Mouse (Mus musculus) testis, adult 2 months (tissue): ENCODE results near the gene Pld1. TPM values are rescaled to one million over a fixed set of nuclear protein-coding genes. Genes with fewer than 3 reads are reported as not detected.
A peak's percentile ranks its signal among the peaks of the same experiment; 100 is the strongest.

Experiments
- H3K27ac ChIP-seq: fragments of 200-500 bp; 2 replicates; pipeline ENCODE4 v1.5.1; 2012; ENCODE audit warnings: low read depth, low read length; ENCODE audit not compliant: control insufficient read depth, insufficient read depth
- H3K27me3 ChIP-seq: fragments of 200-500 bp; 2 replicates; pipeline ENCODE4 v1.6.1; 2012; ENCODE audit warnings: mild to moderate bottlenecking, low read length, moderate library complexity; ENCODE audit not compliant: control insufficient read depth, insufficient read depth
- H3K36me3 ChIP-seq: fragments of 200-500 bp; 2 replicates; pipeline ENCODE4 v1.6.1; 2012; ENCODE audit warnings: mild to moderate bottlenecking, low read length; ENCODE audit not compliant: control insufficient read depth, insufficient read depth
- H3K4me1 ChIP-seq: fragments of 200-500 bp; 2 replicates; pipeline ENCODE4 v1.6.1; 2012; ENCODE audit warnings: low read length; ENCODE audit not compliant: control insufficient read depth, insufficient read depth
- H3K4me3 ChIP-seq: fragments of 200-500 bp; 2 replicates; pipeline ENCODE4 v1.5.1; 2012; ENCODE audit warnings: low read depth, mild to moderate bottlenecking, low read length, moderate library complexity, mixed read lengths; ENCODE audit not compliant: control insufficient read depth
- CTCF ChIP-seq: fragments of 200-500 bp; IDR thresholded peaks from 2 replicates; pipeline ENCODE4 v1.5.1; 2012; ENCODE audit warnings: low read depth, mild to moderate bottlenecking, inconsistent platforms, low read length, moderate library complexity; ENCODE audit not compliant: control insufficient read depth, insufficient read depth, insufficient replicate concordance
- POLR2A ChIP-seq: fragments of 200-500 bp; IDR thresholded peaks from 2 replicates; pipeline ENCODE4 v1.6.1; 2012; ENCODE audit warnings: low read depth, mild to moderate bottlenecking, inconsistent platforms, low read length, moderate library complexity; ENCODE audit not compliant: control insufficient read depth
- polyA plus RNA-seq: library from polyadenylated mRNA; depleted of rRNA; stranded (reverse); fragments of >200 nt; gene quantifications from 2 replicates; pipeline ENCODE4 v1.2.3, GENCODE M21; 2012

Pld1 gene
- polyA plus RNA-seq, 1 experiment, result 1.0 TPM

GRCm38 (mm10) chr3:27906647-27907209, 31.8 kb upstream of the Pld1 start:
- Histone ChIP-seq H3K36me3 (no peaks in the 10 kb centered on the region), H3K27ac (no peak overlapping the region), H3K4me1 (no peaks in the 10 kb centered on the region; the same call in 1 of the 2 replicates), H3K27me3 (no peaks in the 10 kb centered on the region), H3K4me3 (no peak overlapping the region)
- TF ChIP-seq CTCF (no peak), POLR2A (no peak)

DNA sequence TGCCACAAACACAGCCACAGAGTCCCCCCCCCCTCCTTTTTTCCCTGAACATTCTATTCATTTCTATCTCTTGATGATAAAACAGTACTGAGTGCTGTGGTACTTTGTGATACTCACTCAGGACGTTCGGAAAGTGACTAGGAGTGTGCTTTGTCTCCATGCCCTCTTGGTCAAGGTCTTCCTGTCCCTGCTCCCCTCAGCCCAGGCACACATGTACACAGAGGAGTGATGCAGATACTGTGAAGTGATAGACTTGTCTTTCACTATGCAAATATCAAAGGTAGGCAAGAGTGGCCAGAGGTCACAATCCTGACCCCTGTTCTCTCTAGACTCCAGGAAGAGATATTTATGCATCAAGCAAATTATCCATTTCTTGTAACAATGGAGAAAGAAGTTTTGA, 31.2 kb upstream of the Pld1 start:
- no peak for TF ChIP-seq CTCF
- TF ChIP-seq POLR2A, result no peak
- H3K27ac ChIP-seq, result no peak overlapping the region
- H3K36me3 ChIP-seq, result no peaks in the 10 kb centered on the region
- no peaks in the 10 kb centered on the region for H3K27me3 ChIP-seq
- no peaks in the 10 kb centered on the region; the same call in 1 of the 2 replicates for H3K4me1 ChIP-seq
- H3K4me3 ChIP-seq, result no peak overlapping the region

DNA sequence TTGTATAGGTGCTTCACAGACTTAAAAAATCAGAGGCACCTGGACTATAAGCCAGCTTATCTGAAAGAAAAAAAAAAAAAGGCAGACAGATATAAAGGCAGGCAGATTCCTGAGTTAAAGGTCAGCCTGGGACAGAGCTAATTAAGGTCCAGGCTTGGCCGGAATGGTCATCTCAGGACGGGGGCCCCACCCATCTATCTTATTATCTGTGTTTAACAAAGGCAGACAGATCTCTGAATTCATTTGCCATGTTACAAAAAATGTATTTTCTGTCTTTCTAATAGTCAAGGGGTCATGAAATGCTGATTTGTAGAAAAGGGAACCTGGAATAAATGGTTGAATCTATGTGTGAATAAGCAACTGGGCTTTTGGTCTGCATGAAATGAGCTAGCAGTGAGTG, 30.2 kb upstream of the Pld1 start:
- no peaks in the 10 kb centered on the region for H3K27me3 ChIP-seq
- no peak overlapping the region for H3K4me3 ChIP-seq
- no peaks in the 10 kb centered on the region; the same call in 1 of the 2 replicates for H3K4me1 ChIP-seq
- no peak overlapping the region for H3K27ac ChIP-seq
- TF ChIP-seq CTCF, result no peak
- H3K36me3 ChIP-seq, result no peaks in the 10 kb centered on the region

DNA sequence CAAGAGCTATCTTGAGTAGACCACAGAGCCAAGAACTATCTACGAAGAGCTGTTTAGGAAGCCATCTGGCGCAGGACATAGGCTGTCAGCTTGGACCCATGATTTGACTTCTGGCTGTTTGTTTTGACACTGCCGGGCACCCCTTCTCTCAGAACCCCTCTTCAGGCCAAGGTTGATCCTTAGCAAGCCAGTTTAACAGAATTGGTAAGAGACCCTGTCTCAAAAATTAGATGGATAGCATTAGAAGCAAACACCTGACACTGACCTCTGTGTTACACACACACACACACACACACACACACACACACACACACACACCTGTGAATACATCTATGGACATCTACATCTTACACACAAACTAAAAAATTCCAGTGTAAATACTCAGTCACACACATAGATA, 29.5 kb upstream of the Pld1 start:
- H3K4me1 ChIP-seq, result no peaks in the 10 kb centered on the region; the same call in 1 of the 2 replicates
- no peak overlapping the region for H3K4me3 ChIP-seq
- H3K27me3 ChIP-seq, result no peaks in the 10 kb centered on the region
- H3K27ac ChIP-seq, result no peak overlapping the region
- TF ChIP-seq POLR2A, result no peak
- H3K36me3 ChIP-seq, result no peaks in the 10 kb centered on the region

DNA sequence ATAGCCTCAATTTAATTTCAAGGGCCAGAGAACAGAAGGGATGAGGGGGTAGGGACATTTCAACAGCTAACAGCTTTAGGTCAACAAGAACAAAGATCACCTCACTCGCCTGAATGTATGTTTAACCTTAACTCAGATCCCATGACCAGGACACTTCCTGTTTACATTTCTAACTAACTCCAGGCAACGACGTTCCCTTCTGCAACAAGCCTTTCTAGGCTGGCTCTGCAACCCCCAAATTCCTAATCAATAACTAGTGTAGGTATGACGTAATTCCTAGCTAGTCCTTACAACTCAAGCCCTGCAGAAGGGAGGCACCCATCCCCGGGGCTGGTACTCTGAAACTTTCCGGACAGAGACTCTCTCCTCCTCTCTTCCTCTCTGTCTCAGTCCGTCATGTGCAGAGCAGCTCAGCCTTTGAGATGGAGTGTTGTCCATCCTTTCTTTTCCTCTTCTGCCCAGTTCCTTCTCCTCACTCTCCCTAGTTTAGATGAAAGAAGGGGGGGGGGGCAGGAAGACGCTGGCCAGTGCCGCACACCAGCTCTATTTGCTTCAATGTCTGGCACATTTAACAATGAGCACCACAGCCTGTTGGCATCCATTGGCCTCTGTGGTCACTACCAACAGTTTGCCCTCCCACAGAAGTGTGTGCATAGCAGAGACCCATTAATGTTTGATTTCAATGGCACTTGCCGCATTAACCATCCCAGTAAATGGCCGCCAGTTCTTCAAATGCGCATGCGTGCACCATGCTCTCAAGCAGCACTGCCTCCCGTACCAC, 19.6 kb upstream of the Pld1 start:
- Histone ChIP-seq H3K4me3 (peak overlapping the region; percentile 87), H3K27me3 (no peaks in the 10 kb centered on the region), H3K27ac (no peak overlapping the region), H3K4me1 (peaks cover 2% of the 10 kb centered on the region), H3K36me3 (no peaks in the 10 kb centered on the region)
- no peak for TF ChIP-seq CTCF
- 0 out of 2 replicates have a peak, but pooled peaks have one; percentile 38 for TF ChIP-seq POLR2A

DNA sequence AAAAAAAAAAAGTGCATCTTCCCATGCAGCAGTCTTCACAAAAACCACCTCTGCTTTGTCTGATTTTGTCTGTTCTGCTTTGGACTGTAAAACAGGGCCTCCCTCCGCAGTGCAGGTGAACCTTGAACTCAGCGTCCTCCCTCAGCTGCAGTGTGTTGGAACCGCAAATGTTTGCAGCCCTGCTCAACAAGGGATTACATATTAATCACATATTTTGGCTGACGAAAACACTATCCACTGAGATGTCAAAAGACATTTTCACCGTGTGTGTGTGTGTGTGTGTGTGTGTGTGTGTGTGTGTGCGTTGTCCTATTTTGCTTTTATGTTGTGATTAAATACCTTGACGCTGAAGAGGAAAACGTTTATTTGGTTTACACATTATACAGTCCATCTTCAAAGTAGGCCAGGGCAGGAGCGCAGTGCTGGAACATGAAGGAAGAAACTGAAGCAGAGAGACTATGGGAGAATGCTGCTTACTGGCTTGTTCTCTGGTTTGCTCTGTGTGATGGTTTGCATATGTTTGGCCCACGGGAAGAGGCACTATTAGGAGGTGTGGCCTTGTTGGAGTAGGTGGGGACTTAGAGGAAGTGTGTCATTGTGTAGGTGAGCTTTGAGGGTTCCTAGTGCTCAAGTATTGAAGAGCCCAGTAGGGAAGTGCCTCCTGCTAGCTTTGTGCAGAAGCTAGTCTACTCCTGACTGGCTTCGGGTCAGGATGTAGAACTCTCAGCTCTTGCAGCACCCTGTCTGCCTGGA, 17.1 kb upstream of the Pld1 start:
- H3K36me3 ChIP-seq, result no peaks in the 10 kb centered on the region
- H3K27ac ChIP-seq, result no peak overlapping the region
- no peak overlapping the region for H3K4me3 ChIP-seq
- peaks cover 2% of the 10 kb centered on the region for H3K4me1 ChIP-seq
- no peak for TF ChIP-seq CTCF
- no peak for TF ChIP-seq POLR2A
- no peaks in the 10 kb centered on the region for H3K27me3 ChIP-seq

DNA sequence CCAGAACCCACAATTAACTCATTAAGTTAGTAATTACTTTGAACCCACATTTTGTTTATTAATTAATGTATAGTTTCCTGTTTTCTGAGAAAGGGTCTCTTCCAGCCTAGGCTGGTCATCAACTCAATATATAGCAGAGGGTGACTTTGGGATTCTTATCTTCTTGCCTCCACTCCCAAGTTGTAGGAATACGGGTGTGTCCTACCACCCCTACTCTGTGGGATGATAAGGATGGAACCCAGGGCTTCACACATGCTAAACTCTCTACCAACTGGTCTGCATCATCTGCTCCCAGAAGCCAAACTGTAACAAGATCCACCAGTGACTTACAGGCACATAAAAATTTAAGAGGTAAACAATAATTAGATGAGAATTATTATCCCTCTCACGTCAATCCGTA, 14.5 kb upstream of the Pld1 start:
- TF ChIP-seq CTCF (no peak), POLR2A (no peak)
- Histone ChIP-seq H3K4me3 (no peak overlapping the region), H3K4me1 (no peaks in the 10 kb centered on the region; the same call in 1 of the 2 replicates), H3K27ac (no peak overlapping the region), H3K27me3 (no peaks in the 10 kb centered on the region), H3K36me3 (no peaks in the 10 kb centered on the region)
